Mouse (Mus musculus) limb, embryonic 11.5 days (tissue): ENCODE data around the gene Tmbim1. TPM values are rescaled to one million over a fixed set of nuclear protein-coding genes. Genes with fewer than 3 reads are reported as not detected.
"Not testable (repeated sequence)": the region's sequence is repeated elsewhere in the genome, so short reads cannot be mapped to it uniquely, and the experiment has no call there.

ENCODE experiments used
- ATAC-seq: fragments of 200-750 bp; cut with Nextera tagmentation; 2 replicates; pipeline ENCODE4 v1.8.0; 2017; ENCODE audit warnings: low read depth; ENCODE audit not compliant: insufficient number of reproducible peaks, low FRiP score, low TSS enrichment
- DNase-seq: peaks from one replicate; pipeline ENCODE4 v3.0.0-alpha.2; 2015; ENCODE audit warnings: low spot score
- H3K27ac ChIP-seq: fragments of 300-500 bp; sonication (generic); replicated peaks from 2 replicates; pipeline ENCODE4 v1.5.1; 2014; ENCODE audit warnings: low read depth, mild to moderate bottlenecking, low read length
- H3K27me3 ChIP-seq: fragments of 300-500 bp; sonication (generic); 2 replicates; pipeline ENCODE4 v1.6.1; 2014; ENCODE audit warnings: mild to moderate bottlenecking, low read length, mixed read lengths; ENCODE audit not compliant: control insufficient read depth, insufficient read depth
- H3K36me3 ChIP-seq: fragments of 300-500 bp; sonication (generic); 2 replicates; pipeline ENCODE4 v1.6.1; 2014; ENCODE audit warnings: mild to moderate bottlenecking, low read length, moderate library complexity, mixed read lengths; ENCODE audit not compliant: control insufficient read depth, insufficient read depth
- H3K4me1 ChIP-seq: fragments of 300-500 bp; sonication (generic); 2 replicates; pipeline ENCODE4 v1.6.1; 2014; ENCODE audit warnings: low read length, mixed read lengths; ENCODE audit not compliant: control insufficient read depth, insufficient read depth
- H3K4me2 ChIP-seq: fragments of 300-500 bp; sonication (generic); 2 replicates; pipeline ENCODE4 v1.6.1; 2014; ENCODE audit warnings: low read depth, mild to moderate bottlenecking, moderate library complexity; ENCODE audit not compliant: severe bottlenecking
- H3K4me3 ChIP-seq: fragments of 300-500 bp; sonication (generic); 2 replicates; pipeline ENCODE4 v1.5.1; 2014; ENCODE audit warnings: low read depth, low read length
- H3K9ac ChIP-seq: fragments of 300-500 bp; sonication (generic); 2 replicates; pipeline ENCODE4 v1.6.1; 2014; ENCODE audit warnings: mild to moderate bottlenecking, low read length
- H3K9me3 ChIP-seq: fragments of 300-500 bp; sonication (generic); 2 replicates; pipeline ENCODE4 v1.6.1; 2016; ENCODE audit warnings: low read length; ENCODE audit not compliant: control insufficient read depth
- WGBS: fragments of 180-500 bp; shearing (Covaris S2); extraction: QIAGEN DNeasy Blood & Tissue Kit; methylation state at CpG from one replicate; pipeline ENCODE4 v1.1.7; 2014; 5-methylcytosine and 5-hydroxymethylcytosine counted together
- polyA plus RNA-seq: library from polyadenylated mRNA; unstranded; fragments of >200 nt; fragmentation: Nextera tagmentation; extraction: Ambion mirVana; gene quantifications from 2 replicates; pipeline ENCODE4 v1.2.1, GENCODE M21; 2014

Tmbim1 gene
- polyA plus RNA-seq, 1 experiment from 2014 or later, result 10.5 TPM

- H3K4me2 ChIP-seq, H3K27ac ChIP-seq, H3K4me3 ChIP-seq, H3K27me3 ChIP-seq, DNase-seq, ATAC-seq, H3K9ac ChIP-seq, H3K36me3 ChIP-seq, H3K4me1 ChIP-seq, H3K9me3 ChIP-seq: not testable (repeated sequence)
- 87% methylated on average over 4 of the region's 4 CpGs for WGBS
Measured at GRCm38 (mm10) chr1:74340992-74341391, 35.6 kb upstream of the Tmbim1 start.

- WGBS, result 93% methylated on average over 6 of the region's 6 CpGs
- Histone ChIP-seq H3K9me3 (no peaks in the 10 kb centered on the region), H3K4me2 (no peak overlapping the region), H3K27ac (no peak overlapping the region), H3K27me3 (no peaks in the 10 kb centered on the region), H3K4me1 (0 out of 2 replicates have a peak, but pooled peaks cover 8% of the 10 kb centered on the region), H3K4me3 (no peak overlapping the region), H3K36me3 (no peaks in the 10 kb centered on the region), H3K9ac (no peak overlapping the region)
- no peak for ATAC-seq
- no peak for DNase-seq
Measured at GRCm38 (mm10) chr1:74340361-74340764, 34.9 kb upstream of the Tmbim1 start.

DNA sequence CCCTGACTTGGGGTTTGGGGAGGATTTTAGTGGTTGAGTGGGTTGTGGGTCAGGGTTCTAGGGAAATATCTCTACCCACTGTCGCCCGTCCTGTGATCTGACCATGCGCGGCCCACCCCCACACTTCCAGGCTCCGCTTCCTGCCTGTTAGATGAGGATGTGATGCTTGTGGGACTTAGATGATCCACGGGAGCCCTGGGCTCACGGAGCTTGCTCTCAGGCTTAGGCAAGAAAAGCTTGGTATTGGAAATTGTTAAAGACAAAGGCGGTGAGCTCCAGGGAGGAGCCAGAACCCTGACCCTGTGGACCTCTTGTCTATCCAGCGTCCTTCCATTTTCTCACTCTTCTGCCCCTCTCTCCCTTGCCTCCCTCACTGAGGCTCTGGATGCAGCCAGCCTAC is 34.5 kb upstream of the Tmbim1 start:
- Histone ChIP-seq H3K4me2 (no peak overlapping the region), H3K9ac (no peak overlapping the region), H3K27ac (no peak overlapping the region), H3K4me1 (0 out of 2 replicates have a peak, but pooled peaks cover 8% of the 10 kb centered on the region), H3K4me3 (no peak overlapping the region), H3K9me3 (no peaks in the 10 kb centered on the region), H3K36me3 (no peaks in the 10 kb centered on the region), H3K27me3 (no peaks in the 10 kb centered on the region)
- 94% methylated on average over 9 of the region's 9 CpGs for WGBS
- ATAC-seq, result no peak
- no peak for DNase-seq

DNA sequence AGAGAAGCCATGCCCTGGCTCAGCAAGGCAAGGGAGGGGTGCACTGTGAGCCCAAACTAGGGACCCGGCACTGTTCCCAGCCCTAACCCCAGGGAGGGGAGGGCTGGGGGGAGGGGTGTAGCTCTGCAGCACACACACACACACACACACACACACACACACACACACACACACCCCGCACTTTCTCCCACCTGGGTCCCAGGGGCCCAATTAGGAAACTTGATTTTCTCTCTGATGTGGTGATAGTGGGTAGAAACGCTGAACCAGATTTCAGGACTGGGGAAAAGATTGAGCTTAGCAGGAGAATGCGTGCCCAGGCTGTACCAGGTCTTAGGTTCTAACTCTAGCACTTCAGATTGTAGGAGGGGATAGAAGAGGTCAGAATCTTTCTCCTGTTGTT is 33.2 kb upstream of the Tmbim1 start:
- H3K4me3 ChIP-seq, result no peak overlapping the region
- H3K27me3 ChIP-seq, result no peaks in the 10 kb centered on the region
- no peak for DNase-seq
- WGBS, result 80% methylated on average over 4 of the region's 4 CpGs
- H3K4me1 ChIP-seq, result peaks cover 8% of the 10 kb centered on the region; the same call in 1 of the 2 replicates
- H3K27ac ChIP-seq, result no peak overlapping the region
- no peaks in the 10 kb centered on the region for H3K36me3 ChIP-seq
- no peak overlapping the region for H3K9ac ChIP-seq
- no peak overlapping the region for H3K4me2 ChIP-seq
- no peak for ATAC-seq
- H3K9me3 ChIP-seq, result no peaks in the 10 kb centered on the region

GRCm38 (mm10) chr1:74338013-74338412 is 32.6 kb upstream of the Tmbim1 start:
- H3K4me3 ChIP-seq, result no peak overlapping the region
- no peak for ATAC-seq
- H3K4me1 ChIP-seq, result peaks cover 11% of the 10 kb centered on the region
- no peaks in the 10 kb centered on the region for H3K9me3 ChIP-seq
- no peak overlapping the region for H3K9ac ChIP-seq
- no peaks in the 10 kb centered on the region for H3K36me3 ChIP-seq
- H3K27me3 ChIP-seq, result no peaks in the 10 kb centered on the region
- no peak overlapping the region for H3K27ac ChIP-seq
- no peak for DNase-seq
- H3K4me2 ChIP-seq, result no peak overlapping the region
- 74% methylated on average over 5 of the region's 5 CpGs for WGBS

DNA sequence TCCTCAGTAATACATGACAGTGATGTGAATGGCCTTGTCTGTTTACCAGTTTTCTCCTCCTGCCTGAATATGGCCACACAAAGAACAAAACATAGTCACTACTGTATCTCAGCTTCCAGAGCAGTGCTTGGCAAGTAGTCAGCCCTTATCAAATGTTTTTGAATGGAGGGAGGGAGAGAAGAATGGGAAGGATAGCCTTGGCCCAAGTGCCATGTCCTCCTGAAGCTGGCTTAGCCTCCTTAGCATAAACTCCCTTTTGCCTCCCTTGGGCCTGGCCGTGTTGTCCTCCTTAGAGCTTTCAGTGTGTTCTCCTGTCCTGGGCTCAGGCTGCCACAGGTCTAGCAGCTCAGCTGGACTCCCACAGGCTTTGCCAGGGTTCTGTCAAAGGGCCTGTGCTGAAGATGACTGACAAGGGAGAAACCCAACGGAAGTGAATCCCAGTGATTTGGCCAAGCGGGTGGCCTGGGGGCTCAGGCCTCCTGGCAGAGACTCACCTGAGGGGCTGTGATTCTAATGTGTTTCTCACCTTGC is 31.9 kb upstream of the Tmbim1 start:
- peaks cover 10% of the 10 kb centered on the region for H3K4me1 ChIP-seq
- 85% methylated on average over 3 of the region's 3 CpGs for whole genome bisulfite sequencing

GRCm38 (mm10) chr1:74335436-74336170 is 30.2 kb upstream of the Tmbim1 start:
- H3K4me2 ChIP-seq, result no peak overlapping the region
- no peaks in the 10 kb centered on the region for H3K27me3 ChIP-seq
- 76% methylated on average over 6 of the region's 6 CpGs for WGBS
- no peaks in the 10 kb centered on the region for H3K36me3 ChIP-seq
- peaks cover 10% of the 10 kb centered on the region for H3K4me1 ChIP-seq
- H3K27ac ChIP-seq, result no peak overlapping the region
- no peaks in the 10 kb centered on the region for H3K9me3 ChIP-seq
- DNase-seq (no peak), ATAC-seq (no peak)
- H3K9ac ChIP-seq, result no peak overlapping the region
- no peak overlapping the region for H3K4me3 ChIP-seq

More for the DNA sequence above, 31.9 kb upstream of the Tmbim1 start:
- H3K27ac ChIP-seq, result no peak overlapping the region
- H3K27me3 ChIP-seq, result no peaks in the 10 kb centered on the region
- no peaks in the 10 kb centered on the region for H3K36me3 ChIP-seq
- no peak overlapping the region for H3K9ac ChIP-seq
- no peak overlapping the region for H3K4me3 ChIP-seq
- no peaks in the 10 kb centered on the region for H3K9me3 ChIP-seq
- DNase-seq (no peak), ATAC-seq (no peak)
- H3K4me2 ChIP-seq, result no peak overlapping the region

- Histone ChIP-seq H3K9me3 (no peaks in the 10 kb centered on the region), H3K4me3 (no peak overlapping the region), H3K36me3 (no peaks in the 10 kb centered on the region), H3K27me3 (no peaks in the 10 kb centered on the region), H3K27ac (no peak overlapping the region), H3K9ac (no peak overlapping the region), H3K4me2 (no peak overlapping the region), H3K4me1 (peaks cover 10% of the 10 kb centered on the region)
- ATAC-seq, result no peak
- 60% methylated on average over 4 of the region's 4 CpGs for WGBS
- DNase-seq, result no peak
Measured at GRCm38 (mm10) chr1:74335033-74335432, 29.6 kb upstream of the Tmbim1 start.
